Mouse (Mus musculus): Measurements from ENCODE around the gene Eqtn. TPM values are rescaled to one million over a fixed set of nuclear protein-coding genes. Genes with fewer than 3 reads are reported as not detected.

The Eqtn gene
- not detected for total RNA-seq (2023)

GRCm38 (mm10) chr4:94928743-94929142 lies at the start of gene Eqtn:
Gene Eqtn, minus strand, starts transcription at chr4:94928843.

Other genes with a start within 250 kb of the Eqtn start
- gene Tek, start 189.6 kb downstream of the Eqtn start, total RNA-seq (2023): not detected
- gene Mysm1, start 50.3 kb upstream of the Eqtn start, total RNA-seq (2023): 67.9 TPM
- 1,384 TPM for gene Jun, start 123.4 kb upstream of the Eqtn start, total RNA-seq (2023)

All from CD8-positive naive resting alpha-beta T cell, adult 57 days (primary cell).